Mouse (Mus musculus): ENCODE measurements at regions not wholly inside any gene's neighbourhood (a gene's known extent, or its start where the extent isn't known, plus 50 kb on each side); places are given as distances from the start of the nearest gene placed in this dataset.

DNA sequence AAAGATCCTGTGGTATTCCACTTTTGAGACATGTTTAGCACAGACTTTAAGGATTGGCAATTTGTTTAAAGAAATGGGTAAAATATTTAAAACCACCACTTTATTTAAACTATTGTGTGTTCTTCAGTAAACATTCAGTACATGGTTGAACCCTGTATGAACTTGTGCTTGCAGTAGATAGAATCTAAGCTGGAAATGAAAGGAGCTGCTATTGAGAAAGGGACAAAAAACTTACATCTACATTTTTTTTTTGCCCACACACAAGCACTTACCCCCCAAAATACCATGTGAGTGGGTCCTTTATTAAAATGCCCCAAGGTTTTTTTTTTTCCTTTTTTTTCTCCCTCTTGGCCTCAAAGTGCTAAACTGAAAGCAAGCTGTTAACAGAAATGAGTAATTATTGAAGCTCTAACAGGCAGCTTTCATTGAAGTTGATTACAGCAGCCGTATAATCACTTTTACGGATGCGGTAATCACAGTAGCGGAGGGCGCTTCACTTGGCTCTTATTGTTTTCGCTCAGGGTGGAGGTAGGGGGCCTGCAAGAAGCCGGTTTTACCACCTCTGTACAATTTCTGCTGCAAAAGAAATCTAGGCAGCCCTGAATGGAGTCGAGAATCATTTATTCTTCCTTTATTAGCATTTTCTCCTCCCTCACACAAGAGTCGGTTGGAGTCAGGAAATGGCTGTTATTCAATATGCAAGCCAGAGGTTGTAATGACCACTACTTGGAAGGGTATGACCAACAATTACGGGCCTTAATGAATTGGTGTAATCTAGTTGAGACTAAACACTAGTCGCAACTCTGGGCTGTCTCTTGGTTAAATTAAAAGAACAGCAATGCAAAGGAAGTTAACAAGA is 257.7 kb downstream of the Lmo4 start:
- no peak for DNase-seq (ENCODE audit: low spot score)

DNA sequence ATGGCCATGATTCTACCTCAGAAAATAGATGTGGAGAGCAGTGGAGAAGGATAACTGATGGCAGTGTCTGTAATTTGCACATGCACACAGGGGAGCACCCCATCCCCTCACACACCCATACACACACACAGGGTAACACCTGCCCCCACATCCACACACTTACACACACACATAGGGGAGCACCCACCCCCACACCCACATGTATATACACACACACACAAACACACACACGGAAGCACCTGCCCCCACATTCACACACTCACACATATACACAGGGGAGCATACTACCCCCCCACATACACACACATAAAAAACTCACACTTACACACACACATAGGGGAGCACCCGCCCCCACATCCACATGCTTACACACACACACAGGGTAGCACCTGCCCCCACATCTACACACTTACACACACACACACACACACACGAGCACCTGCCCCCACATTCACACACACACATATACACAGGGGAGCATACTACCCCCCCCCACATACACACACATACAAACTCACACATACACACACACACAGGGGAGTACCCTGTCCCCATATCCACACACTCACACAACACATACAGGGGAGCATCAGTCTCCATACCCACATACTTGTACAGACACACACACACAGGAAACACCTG is 265.8 kb downstream of the Lmo4 start:
- no peak for DNase-seq (ENCODE audit: low spot score)

DNA sequence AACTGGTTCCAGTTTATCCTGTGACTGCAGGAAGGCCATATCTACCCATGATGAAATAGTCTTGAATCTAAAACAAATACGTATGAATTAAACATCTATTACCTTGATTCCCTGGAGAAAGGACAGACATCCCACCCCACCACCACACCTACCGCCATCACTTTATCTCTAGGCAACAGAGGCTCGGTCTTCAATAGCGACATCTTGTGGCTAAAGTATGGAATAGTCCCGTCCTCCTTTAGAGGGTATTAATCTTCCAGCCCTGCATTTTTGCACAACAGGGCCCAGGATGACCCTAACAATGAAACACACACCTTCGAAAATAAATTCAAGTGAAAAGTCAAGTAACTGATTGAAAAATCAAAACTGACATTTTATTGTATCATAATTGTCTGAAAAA is 279.7 kb downstream of the Lmo4 start:
- DNase-seq (ENCODE audit: low spot score): peak; percentile 21

DNA sequence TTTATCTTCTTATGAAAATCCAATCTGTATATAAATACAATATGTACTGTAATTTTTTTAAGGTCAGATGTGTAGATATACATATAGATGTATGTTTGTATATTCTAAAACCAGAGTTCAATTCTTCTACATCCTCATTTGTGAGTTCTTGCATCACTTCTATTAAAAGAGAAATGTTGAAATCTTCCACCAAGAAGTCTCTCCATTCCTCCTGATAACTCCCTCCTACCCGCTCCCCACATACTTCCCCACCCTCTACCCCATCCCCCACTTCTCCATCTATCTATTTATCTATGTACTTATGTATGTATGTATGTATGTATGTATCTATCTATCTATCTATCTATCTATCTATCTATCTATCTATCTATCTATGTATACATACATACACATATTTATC is 285.3 kb downstream of the Lmo4 start:
- DNase-seq (ENCODE audit: low spot score): no peak

DNA sequence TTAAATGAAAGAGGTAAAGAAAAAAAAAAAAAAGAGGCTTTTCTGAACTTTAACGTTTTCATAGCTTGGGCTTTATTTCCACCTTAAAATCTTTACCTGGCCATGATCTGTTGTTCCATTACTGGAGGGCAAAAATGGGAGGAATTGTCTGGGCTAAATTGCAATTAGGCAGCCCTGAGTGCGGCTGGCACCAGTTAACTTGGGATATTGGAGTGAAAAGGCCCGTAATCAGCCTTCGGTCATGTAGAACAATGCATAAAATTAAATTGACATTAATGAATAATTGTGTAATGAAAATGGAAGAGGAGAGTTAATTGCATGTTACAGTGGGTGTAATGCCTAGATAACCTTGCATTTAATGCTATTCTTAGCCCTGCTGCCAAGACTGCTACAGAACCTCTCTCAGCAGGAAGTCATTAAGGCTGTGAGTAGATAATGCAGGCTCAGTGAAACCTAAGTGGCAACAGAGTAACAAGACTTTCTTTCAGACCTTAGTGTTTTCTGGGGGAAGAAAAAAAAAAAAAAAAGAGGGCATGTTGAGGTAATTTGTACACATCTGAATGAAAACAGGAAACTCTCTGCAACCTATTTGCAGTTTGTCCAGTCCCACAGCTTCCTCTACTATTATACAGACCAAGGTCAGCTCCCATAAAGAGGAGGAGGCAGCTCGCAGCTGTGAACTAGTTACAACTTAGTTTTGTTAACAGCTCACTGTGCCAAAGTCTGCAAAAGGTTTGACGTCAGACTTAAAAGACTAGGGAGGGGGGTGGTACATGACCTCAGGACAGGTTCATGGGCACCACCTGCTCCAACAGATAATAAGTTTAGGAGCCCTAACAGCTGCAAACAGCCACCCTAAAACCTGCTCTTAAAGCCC is 290.4 kb downstream of the Lmo4 start:
- DNase-seq (ENCODE audit: low spot score): peak; percentile 78

DNA sequence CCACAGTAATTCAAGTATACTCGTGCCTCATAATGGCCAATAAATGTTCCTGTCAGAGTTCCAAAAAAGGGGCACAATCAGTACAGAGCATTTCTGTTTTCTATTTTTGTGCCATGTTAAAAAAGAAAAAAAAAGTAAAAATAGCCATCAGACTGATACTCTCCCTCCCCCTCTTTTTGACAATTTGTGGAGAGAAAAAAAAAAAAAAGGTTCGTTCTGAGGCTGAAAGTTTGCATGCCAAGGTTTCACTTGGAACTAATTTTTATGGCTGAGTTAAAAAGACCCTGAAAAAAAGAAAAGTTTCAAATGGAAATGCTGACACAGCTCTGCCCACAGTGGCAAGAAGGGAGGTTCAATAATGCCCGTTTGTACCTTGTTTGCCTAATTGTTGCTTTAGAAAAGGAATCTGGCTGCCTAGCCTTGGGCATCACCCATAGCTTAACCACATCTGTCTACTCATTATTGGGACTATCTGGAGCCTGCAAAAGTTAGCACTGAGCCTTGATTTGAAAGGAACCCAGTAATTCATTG is 291.9 kb downstream of the Lmo4 start:
- DNase-seq (ENCODE audit: low spot score): no peak

DNA sequence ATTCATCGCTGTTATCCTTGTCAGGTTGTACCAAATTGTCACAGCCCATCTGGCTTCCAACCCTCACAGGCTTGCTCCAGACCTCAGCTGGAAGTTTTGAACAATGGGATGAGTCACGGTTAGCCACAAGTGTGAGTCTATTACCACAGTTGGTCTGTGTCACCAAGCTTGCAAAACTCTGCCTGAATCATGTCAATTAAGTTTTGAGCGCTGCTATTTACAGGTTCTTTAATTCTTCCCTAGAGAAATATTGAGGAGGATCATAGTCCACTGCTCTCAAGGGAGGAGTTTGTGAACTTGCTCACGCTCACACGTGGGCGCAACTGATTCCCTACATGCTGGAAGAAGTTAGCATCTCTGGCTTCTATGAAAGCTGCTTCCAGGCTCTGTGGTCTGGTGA is 292.6 kb downstream of the Lmo4 start:
- no peak for DNase-seq (ENCODE audit: low spot score)

DNA sequence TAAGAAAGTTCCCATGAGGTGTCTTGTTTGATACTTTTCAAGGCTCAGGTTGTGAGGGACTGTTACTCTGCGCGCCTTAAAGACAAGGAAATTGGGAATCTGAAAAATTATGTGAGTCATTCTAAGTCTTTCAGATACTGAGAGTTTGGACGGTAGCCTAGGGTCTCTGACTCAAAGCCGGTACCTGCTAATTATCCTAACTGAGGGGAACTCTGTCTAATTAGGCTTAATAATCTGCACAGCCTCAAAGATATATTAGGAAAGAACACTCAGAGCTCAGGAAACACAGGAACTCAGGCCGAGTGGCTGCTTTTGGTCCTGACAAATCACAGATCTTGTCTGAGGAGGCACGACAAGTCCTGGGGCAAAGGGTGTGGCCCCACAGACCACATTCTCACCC is 295.7 kb downstream of the Lmo4 start:
- no peak for DNase-seq (ENCODE audit: low spot score)

DNA sequence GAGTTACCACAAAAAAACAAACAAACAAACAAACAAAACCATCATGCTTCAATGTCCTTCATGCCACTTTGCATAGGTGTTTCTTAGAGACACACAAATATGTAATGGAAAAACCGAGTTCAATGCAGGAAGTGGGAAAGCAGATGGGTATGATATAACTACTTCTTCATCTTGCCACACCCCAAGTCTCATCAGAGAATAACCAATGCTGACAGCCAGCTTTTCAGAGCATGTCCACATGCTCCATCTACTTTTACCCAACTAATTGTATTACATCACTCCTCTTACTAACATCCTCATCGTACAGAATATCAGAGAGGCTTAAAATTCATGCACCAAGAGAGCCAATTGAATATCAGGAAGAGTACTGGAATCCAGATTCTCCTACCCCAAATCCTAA is 301.6 kb downstream of the Lmo4 start:
- DNase-seq (ENCODE audit: low spot score): no peak

DNA sequence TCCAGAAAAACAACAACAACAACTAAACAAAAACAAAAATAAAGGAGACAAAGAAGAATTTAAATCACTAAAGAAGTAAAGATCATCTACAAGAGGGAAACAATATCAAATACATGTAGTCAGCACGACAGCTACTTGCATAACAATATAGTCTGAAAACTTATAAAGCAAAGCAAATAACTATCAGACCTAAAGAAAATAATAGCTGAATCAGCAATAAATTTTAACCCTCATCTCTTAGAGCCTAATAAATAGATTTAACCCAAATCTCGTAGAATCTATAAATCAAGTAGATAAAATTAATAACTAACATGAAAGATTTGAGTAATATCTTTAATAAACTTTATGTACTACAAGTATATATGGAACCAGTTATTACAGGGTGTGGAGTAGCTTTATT is 324.2 kb downstream of the Lmo4 start:
- no peak for DNase-seq (ENCODE audit: low spot score)

DNA sequence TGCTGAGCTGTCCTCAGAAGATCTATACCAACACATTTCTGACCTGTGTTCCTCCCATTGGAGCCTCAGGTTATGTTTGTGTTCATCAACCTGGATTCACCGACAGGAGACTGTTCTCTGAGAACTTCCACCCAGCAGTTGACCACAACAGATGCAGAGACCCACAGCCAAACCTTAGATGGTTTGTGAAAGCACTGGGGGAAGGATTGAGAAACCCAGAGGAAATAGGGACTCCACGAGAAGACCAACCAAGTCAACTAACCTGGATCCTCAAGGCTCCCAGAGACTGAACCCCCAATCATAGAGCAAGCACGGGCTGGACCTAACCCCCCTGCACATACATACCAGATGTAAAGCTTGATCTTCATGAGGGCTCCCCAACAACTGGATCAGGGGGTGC is 331.1 kb downstream of the Lmo4 start:
- no peak for DNase-seq (ENCODE audit: low spot score)

DNA sequence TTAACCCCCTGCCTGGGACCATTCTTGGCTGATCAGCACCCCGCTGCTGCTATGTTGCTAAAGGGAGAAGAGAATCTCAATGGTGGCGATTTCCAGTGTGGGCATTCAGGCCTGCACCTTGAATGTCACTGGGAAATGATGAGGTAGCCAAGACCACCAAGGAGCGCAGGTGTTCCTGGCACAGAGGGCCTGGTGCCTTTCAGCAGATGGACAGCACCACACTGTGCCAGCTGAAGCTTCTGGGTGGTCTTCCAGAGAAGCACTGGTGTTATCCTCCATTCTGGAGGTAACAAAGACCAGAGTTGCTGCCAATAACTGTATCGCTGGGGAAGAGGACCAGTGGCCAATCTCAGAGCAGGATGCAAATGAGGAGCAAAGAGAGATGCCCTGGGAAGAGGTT is 338.5 kb downstream of the Lmo4 start:
- DNase-seq (ENCODE audit: low spot score): no peak

DNA sequence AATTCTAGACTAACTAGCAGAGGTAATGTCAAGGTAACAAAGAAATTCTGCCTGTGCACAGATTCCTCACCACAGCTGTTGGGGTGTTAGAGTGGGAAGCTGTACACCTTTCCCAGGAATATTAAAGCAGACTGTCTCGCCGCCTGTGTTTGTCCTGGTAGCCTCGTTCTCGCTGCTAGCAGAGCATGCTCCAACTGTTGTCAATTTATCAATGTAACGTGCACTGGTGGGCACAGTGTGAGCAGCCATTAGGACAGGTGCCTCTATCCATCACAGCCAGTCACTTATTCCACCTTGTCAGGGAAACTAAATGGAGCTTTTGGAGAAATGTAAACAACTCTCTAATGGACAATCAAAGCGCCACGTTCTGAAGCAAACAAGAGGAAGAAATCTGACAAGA is 339.4 kb downstream of the Lmo4 start:
- DNase-seq (ENCODE audit: low spot score): no peak

DNA sequence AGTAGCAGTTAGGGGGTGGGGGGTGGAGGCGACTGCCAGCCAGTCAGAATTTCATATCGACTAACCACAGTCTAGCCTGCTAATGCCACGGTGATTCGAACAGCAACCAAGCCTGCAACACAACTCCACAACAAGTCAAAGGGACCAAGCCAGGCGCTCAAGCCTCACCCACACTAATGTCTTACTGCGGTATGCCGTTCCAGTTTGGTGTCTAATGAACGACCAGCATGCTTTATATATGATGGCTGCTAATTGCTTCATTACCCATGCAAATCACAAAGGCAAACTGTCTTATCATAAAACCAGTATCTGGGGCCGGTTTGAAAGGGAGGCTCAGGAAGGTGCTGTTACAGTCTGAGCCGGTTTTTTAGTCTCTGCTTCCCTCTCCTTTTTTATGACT is 340.5 kb downstream of the Lmo4 start:
- no peak for DNase-seq (ENCODE audit: low spot score)

DNA sequence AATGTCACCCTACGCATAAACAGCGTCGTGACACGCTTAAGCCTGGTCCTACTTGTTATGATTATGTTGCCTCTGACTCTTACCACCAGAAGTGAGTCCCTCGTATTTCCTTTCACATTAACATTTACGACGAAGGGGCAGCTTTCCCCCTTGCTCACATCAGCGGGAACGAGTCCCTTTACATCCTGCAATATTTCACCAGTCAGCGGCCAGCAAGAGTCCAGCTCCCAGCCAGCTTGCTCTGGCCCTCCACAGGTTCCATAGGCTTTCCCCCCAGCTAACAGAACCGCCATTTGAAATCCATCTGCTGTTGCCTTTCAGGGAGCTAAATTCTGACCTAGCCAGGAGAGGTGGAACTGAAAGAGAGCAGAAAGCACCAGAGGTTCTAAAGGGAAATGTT is 342.5 kb downstream of the Lmo4 start:
- no peak for DNase-seq (ENCODE audit: low spot score)

DNA sequence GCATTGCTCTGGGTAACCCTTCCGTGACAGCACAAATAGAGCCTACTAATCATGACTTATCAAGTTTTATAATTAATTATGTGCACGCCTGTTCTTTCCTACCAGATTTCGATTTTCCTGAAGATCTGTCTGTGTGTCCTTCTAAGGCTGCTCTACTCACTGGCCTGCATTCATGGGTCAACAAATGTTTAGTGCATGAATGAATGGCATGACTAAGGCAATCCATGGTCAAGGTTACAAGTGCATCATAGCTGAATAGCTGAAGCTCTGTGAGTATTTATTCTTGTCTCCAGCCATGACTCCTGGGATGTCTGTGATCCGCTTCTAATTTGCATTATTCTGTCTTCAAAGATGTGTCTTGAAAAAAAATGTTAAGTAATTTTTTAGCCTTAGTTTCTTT is 343.2 kb downstream of the Lmo4 start:
- DNase-seq (ENCODE audit: low spot score): no peak

DNA sequence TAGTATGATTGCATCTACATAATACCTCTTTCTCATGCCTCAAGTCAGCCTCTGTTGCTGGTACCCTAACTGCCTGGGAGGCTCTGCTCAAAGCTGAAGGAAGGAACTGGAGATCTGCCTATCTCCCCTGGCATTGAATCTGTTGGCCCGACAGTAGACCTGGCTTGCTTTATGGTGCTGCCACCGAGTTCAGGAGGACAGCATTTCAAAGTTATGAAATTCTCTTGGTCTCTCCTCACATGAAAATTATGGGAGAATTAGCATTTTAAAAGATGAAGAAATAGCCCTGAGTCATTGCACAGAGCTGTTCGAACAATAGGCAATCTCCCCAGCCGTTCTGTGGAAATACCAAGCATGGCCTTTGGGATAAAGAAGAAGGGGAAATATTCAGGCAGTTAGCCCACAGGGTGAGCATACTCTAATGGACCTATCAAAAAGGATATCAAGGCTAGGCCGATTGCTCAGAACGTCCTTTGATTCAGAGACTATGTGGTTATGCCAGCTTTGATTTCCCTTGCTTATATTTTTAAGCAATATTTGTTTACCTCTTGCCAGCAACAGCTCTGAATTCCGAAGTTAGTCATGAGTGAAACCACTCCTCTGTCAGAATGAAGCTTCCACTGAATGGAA is 369.3 kb downstream of the Lmo4 start:
- no peak for DNase-seq (ENCODE audit: low spot score)

DNA sequence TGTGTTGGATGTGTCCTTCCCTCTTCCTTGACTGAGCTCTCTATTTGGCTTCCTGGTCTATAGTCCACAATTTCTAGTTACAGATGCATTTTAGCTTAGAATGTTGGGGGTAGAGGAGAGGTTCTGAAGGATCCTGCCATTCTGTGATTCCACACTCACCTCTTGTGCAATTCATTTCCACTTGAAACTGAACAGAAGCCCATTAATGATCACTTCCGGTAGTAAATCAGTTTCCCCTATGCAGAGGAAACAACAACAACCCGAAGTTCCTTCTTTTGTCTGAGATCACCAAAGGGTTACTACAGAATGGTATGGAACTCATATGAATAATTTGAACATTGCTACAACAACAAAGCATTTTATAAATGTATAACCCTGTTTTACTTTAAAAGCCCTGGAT is 370.3 kb downstream of the Lmo4 start:
- no peak for DNase-seq (ENCODE audit: low spot score)

DNA sequence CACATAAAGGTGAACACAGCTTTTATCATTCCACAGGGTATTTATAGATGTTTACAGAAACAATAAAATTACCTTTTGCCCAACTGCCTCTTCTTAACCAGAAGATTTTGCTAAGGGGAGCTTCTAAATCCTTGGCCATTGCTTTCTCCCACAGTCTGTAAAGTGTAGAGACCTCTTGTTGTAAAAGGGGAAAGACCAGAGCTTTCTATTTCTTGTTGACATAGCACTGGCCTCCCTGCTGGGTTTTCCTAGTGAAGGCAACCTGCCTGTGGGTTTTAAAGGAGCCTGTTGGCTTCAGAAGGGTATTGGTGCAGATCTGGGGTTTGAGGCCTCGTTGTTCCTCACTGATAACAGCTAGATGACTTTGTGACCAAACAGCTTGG is 381.6 kb downstream of the Lmo4 start:
- no peak for DNase-seq (ENCODE audit: low spot score)

DNA sequence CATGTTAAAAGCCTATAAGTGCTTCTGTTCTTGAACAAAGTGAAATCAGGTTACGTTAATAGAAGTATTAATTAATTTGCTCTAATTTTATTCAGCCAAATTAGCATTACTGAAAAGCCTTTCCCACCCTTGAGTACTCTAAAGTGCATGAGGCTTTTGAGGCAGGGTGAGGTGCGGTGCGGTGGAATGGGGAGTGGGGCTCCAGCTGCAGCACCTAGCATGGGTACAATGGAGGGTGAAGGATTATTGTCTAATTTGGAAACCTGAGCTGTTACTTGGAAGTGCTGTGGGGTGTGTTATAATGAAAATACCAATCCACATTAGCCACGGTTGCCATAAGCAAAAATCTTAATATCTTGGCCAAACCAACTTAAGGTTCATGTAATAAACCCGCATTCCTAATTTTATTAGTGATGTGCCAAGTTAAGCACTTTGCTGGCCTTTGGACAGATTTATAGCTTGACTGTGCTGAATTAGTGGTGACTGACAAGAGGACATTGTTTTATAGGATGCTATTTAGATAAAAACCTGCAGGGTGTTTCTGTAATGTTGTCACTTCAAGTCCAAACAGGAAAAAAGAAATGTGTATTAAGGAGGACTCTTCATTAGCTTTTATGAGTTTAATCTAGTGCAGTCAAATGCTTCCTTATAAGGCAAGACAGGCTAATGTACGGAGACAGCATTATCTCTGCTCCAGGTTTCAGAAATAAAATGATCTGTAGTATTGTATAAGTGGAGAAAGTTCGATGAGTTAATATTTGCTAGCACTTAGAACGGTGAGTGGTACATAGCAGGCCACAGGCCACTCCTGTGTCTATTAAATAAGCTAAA is 382.2 kb downstream of the Lmo4 start:
- no peak for DNase-seq (ENCODE audit: low spot score)

DNA sequence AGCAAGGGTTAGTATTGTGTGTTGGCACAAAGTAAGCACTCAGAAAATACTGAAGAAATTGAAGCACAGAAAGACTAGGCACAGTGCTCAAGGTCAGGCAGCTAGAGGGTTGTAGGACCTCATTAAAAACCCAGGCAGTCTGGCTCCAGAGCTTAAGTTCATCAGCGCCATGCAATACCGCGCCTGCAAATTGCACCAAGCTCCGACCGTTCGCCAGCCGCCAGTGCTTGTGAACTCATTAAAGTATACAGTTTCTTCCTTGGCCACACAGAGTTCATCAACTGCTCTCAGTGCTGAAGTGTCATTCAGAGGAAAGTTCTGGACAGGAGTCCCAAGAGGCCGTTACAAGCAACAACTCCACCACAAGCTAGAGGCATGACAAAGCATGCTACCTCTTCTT is 397.5 kb downstream of the Lmo4 start:
- DNase-seq (ENCODE audit: low spot score): no peak
